Mouse (Mus musculus): ENCODE measurements around the gene Pcdh19. TPM values are rescaled to one million over a fixed set of nuclear protein-coding genes. Genes with fewer than 3 reads are reported as not detected.
"Not testable (repeated sequence)": the region's sequence is repeated elsewhere in the genome, so short reads cannot be mapped to it uniquely, and the experiment has no call there.

The Pcdh19 gene
- 2.9 TPM for polyA plus RNA-seq (2021)

- H3K27me3 ChIP-seq, result no peaks in the 10 kb centered on the region
- in situ Hi-C loops (cut with MboI; ENCODE audit: low pct_unique_long_range_greater_than_20kb), result no loop called here
- no peak for DNase-seq (ENCODE audit: low read depth, low spot score)
- ChIA-PET POLR2A (interaction anchor here (1.3 kb wide), 1 partner anchor 19 kb away, joined by 3 read pairs; no protein-coding TSS in a partner anchor), CTCF (no interaction called here)
- ATAC-seq, result peak; percentile 88
- TF ChIP-seq CTCF (IDR thresholded peaks at IDR 0.05), result no peak
Measured at GRCm38 (mm10) chrX:133688840-133689239, at the start of gene Pcdh19. Gene Pcdh19, minus strand, starts transcription at chrX:133688987.

DNA sequence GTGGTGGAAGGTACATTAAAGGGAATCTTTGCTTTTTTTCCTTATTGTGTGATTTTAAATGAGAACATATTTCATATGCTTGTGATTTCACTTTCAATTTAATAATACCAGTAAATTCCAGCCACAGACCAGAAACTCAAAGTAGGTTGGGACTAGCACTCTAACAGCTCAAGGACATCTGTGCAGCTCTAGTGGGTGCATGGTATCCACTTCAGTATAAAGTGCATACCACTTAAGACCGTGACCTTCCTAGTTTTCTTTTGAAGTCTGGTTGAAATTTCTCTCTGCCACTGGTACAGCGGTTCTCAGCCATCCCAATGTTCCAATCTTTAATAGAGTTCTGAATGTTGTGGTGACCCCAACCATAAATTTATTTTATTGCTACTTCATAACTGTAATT lies 47.1 kb upstream of the Pcdh19 start:
- peaks cover 39% of the 10 kb centered on the region for H3K27me3 ChIP-seq
- no peak for TF ChIP-seq CTCF (IDR thresholded peaks at IDR 0.05)
- POLR2A ChIA-PET, result no interaction called here
- CTCF ChIA-PET, result no interaction called here
- in situ Hi-C loops (cut with MboI; ENCODE audit: low pct_unique_long_range_greater_than_20kb), result no loop called here
- DNase-seq (ENCODE audit: low read depth, low spot score) (no peak), ATAC-seq (no peak)

DNA sequence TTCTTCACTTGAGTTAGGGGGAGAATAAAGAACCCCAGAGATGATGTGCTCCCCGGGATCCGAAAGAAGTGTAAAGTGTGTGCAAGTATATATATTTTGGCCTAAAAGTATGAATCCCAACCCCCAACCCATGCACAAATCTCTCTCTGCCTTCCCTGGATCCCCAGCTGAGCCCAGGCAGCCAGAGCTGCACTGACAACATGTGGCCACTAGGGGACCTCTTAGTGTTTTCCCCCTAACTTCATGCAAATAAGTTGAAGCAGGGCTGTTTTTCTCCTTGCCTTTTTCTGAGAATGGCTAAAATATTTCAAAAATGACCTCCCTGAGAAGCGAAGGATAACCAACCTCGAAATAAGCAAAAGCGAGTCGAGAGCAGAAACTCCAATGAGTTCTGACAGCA lies 46.2 kb upstream of the Pcdh19 start:
- CTCF ChIA-PET, result no interaction called here
- peak; percentile 79 for TF ChIP-seq CTCF (IDR thresholded peaks at IDR 0.05)
- DNase-seq (ENCODE audit: low read depth, low spot score) (no peak), ATAC-seq (no peak)
- POLR2A ChIA-PET, result no interaction called here
- H3K27me3 ChIP-seq, result peaks cover 37% of the 10 kb centered on the region
- in situ Hi-C loops (cut with MboI; ENCODE audit: low pct_unique_long_range_greater_than_20kb), result no loop called here

- POLR2A ChIA-PET, result interaction anchor here (0.5 kb wide), 1 partner anchor 1298 kb away, joined by 3 read pairs; no protein-coding TSS in a partner anchor
- H3K27me3 ChIP-seq, result peaks cover 4% of the 10 kb centered on the region
- ATAC-seq (no peak), DNase-seq (ENCODE audit: low read depth, low spot score) (no peak)
- CTCF ChIA-PET, result no interaction called here
- no peak for TF ChIP-seq CTCF (IDR thresholded peaks at IDR 0.05)
- in situ Hi-C loops (cut with MboI; ENCODE audit: low pct_unique_long_range_greater_than_20kb), result no loop called here
Measured at GRCm38 (mm10) chrX:133721517-133721916, 32.7 kb upstream of the Pcdh19 start.

DNA sequence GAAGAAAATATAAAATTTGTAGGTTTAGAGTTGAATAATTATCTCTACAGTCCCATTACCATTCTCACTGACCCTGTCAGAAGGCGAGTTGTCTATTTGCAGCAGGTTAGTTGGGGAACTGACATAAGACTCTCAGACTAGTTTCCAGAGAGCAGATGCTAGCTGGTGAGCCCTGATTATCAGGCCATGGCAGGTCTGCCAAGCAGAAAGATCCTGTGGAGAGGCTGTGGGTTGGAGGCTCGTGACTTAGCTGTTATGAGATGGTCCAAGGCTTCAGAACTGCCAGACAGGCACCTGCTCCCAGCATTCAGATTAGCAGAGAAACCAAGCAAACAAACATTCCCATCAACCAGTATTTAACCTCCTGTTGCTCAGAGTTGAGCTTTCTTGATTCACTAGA lies 21.8 kb upstream of the Pcdh19 start:
- peaks cover 55% of the 10 kb centered on the region for H3K27me3 ChIP-seq
- TF ChIP-seq CTCF (IDR thresholded peaks at IDR 0.05), result no peak
- ChIA-PET POLR2A (no interaction called here), CTCF (interaction anchor here (0.7 to 1.4 kb wide), 2 partner anchors 9 to 18 kb away, joined by 3 read pairs; no protein-coding TSS in a partner anchor)
- ATAC-seq (no peak), DNase-seq (ENCODE audit: low read depth, low spot score) (no peak)
- in situ Hi-C loops (cut with MboI; ENCODE audit: low pct_unique_long_range_greater_than_20kb), result no loop called here

DNA sequence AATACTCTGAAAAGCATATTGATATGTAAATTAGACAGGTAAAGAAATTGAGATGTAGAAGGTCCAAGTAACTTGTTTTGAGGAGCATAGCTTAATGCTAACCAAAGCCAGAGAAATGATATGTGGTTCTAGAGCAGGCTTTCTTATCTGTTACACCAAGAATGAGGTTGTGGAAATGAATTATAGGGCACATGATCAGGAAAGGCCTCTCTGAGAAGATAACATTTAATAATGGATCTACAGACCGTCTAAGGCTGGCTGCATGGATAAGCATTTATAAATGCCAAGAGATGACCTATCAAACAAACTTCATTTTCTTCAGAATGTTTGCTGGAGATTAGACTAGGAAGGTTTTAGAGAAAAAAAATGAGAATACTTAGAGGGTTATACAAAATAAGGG lies 14.1 kb upstream of the Pcdh19 start:
- TF ChIP-seq CTCF (IDR thresholded peaks at IDR 0.05), result no peak
- H3K27me3 ChIP-seq, result peaks cover 73% of the 10 kb centered on the region
- ChIA-PET CTCF (no interaction called here), POLR2A (no interaction called here)
- ATAC-seq (no peak), DNase-seq (ENCODE audit: low read depth, low spot score) (no peak)
- in situ Hi-C loops (cut with MboI; ENCODE audit: low pct_unique_long_range_greater_than_20kb), result no loop called here

GRCm38 (mm10) chrX:133697871-133698270 lies 9.1 kb upstream of the Pcdh19 start:
- CTCF ChIA-PET; DNase-seq (ENCODE audit: low read depth, low spot score); ATAC-seq; POLR2A ChIA-PET: not testable (repeated sequence)
- in situ Hi-C loops (cut with MboI; ENCODE audit: low pct_unique_long_range_greater_than_20kb), result loop anchor here (5.0 kb wide), 1 partner anchor 1241 kb away; no protein-coding TSS in a partner anchor
- peaks cover 41% of the 10 kb centered on the region for H3K27me3 ChIP-seq

DNA sequence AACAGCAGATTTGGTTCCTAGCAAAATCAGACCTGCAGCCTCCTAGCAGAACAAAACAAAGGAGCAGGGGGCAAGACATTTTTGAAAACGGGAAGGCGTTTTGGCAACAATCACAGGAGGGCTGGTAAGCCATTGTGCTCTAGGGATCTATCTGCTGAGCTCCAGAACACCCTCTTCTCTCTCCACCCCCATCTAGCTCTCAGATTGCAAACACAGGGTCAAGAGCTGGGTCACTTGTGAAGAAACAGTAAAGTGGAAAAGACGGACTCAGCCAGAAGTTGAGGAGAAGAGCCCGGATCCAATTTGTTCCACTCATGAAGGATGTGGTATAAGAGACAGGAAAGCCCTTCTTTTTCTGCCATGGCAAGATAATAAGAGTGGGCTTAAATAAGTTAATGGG lies 7.7 kb upstream of the Pcdh19 start:
- in situ Hi-C loops (cut with MboI; ENCODE audit: low pct_unique_long_range_greater_than_20kb), result loop anchor here (5.0 kb wide), 1 partner anchor 1239 kb away; no protein-coding TSS in a partner anchor
- POLR2A ChIA-PET, result no interaction called here
- ATAC-seq (no peak), DNase-seq (ENCODE audit: low read depth, low spot score) (no peak)
- no peak for TF ChIP-seq CTCF (IDR thresholded peaks at IDR 0.05)
- CTCF ChIA-PET, result no interaction called here
- H3K27me3 ChIP-seq, result peaks cover 35% of the 10 kb centered on the region

DNA sequence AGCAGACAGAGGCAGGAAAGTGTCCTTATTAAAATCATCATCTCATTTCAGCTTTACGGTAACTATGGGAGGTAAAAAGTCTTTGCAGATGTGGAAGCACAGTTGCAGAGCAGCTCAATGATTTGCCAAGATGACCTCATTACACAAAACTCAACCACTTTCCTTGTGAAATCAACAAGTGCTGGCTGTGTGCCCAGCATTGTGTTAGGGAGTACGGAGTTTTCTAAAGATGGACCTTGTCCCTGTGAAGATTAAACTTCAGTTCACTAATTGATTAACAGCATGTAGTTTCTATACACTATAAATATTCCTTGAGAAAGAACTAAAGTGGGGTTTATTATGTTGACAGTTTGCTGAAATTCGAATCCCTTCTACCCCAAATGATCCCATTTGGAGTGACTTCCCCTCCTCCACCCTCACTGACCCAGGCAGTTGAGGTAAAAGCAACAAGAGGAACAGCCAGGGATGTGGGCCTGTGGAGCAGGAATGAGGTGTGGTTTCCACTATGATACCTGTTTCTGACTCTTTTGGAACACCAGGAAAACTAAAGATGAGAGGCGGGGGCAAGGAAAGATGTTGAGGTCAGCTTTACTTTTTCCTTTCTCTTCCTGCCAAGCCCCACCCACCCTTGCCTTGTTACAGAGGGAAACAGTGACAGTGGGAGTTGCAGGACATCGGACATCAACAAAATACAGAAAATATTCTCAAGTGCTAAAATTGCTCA lies 4.4 kb upstream of the Pcdh19 start:
- in situ Hi-C loops (cut with MboI; ENCODE audit: low pct_unique_long_range_greater_than_20kb), result no loop called here
- TF ChIP-seq CTCF (IDR thresholded peaks at IDR 0.05), result no peak
- no peak for ATAC-seq
- POLR2A ChIA-PET, result no interaction called here
- peaks cover 8% of the 10 kb centered on the region for H3K27me3 ChIP-seq
- CTCF ChIA-PET, result interaction anchor here (1.2 to 1.4 kb wide), 2 partner anchors 14 to 18 kb away, joined by 3 to 6 read pairs; no protein-coding TSS in a partner anchor
- DNase-seq (ENCODE audit: low read depth, low spot score), result no peak

GRCm38 (mm10) chrX:133692392-133692790 lies 3.6 kb upstream of the Pcdh19 start:
- in situ Hi-C loops (cut with MboI; ENCODE audit: low pct_unique_long_range_greater_than_20kb), result no loop called here
- H3K27me3 ChIP-seq, result peaks cover 5% of the 10 kb centered on the region
- ChIA-PET CTCF (interaction anchor here (1.1 to 1.4 kb wide), 3 partner anchors 15 to 34 kb away, joined by 3 to 6 read pairs (median 3); no protein-coding TSS in a partner anchor), POLR2A (no interaction called here)
- no peak for TF ChIP-seq CTCF (IDR thresholded peaks at IDR 0.05)
- ATAC-seq (no peak), DNase-seq (ENCODE audit: low read depth, low spot score) (no peak)

GRCm38 (mm10) chrX:133691581-133692391 lies 3.0 kb upstream of the Pcdh19 start:
- POLR2A ChIA-PET, result no interaction called here
- H3K27me3 ChIP-seq, result peaks cover 5% of the 10 kb centered on the region
- peak; percentile 27 for ATAC-seq
- in situ Hi-C loops (cut with MboI; ENCODE audit: low pct_unique_long_range_greater_than_20kb), result no loop called here
- CTCF ChIA-PET, result interaction anchor here (1.1 to 1.4 kb wide), 3 partner anchors 16 to 34 kb away, joined by 3 to 6 read pairs (median 3); no protein-coding TSS in a partner anchor
- DNase-seq (ENCODE audit: low read depth, low spot score), result no peak
- TF ChIP-seq CTCF (IDR thresholded peaks at IDR 0.05), result no peak

All from Patski (cell line).